Mouse (Mus musculus) MEL (cell line): ENCODE results near the gene Esp22. TPM values are rescaled to one million over a fixed set of nuclear protein-coding genes. Genes with fewer than 3 reads are reported as not detected.
"Not testable (repeated sequence)": the region's sequence is repeated elsewhere in the genome, so short reads cannot be mapped to it uniquely, and the experiment has no call there.

Experiments
- DNase-seq: peaks from one replicate; pipeline ENCODE4 v3.0.0; 2011; ENCODE audit warnings: low read depth, low spot score
- H3K27ac ChIP-seq: 2 replicates; pipeline ENCODE4 v1.5.1; 2012; ENCODE audit warnings: low read depth, mild to moderate bottlenecking, control low read depth, low read length, moderate library complexity; ENCODE audit not compliant: control insufficient read depth
- H3K27me3 ChIP-seq, 2 experiments: fragments of 150-350 bp in 1 of 2; sonication (generic) in 1 of 2; 2 replicates each; pipeline ENCODE4 v1.6.1; 2012; ENCODE audit warnings: low read length in 2 of 2, mild to moderate bottlenecking in 2 of 2, improper control_type of control experiment in 1 of 2, moderate library complexity in 1 of 2; ENCODE audit not compliant: insufficient read depth in 2 of 2, control insufficient read depth in 1 of 2
- H3K36me3 ChIP-seq, 2 experiments: 2 replicates each; pipeline ENCODE4 v1.6.1; 2012 to 2014; ENCODE audit warnings: low read length in 2 of 2, improper control_type of control experiment in 1 of 2, inconsistent platforms in 1 of 2, mild to moderate bottlenecking in 1 of 2; ENCODE audit not compliant: insufficient read depth in 2 of 2, control insufficient read depth in 1 of 2
- H3K4me1 ChIP-seq, 2 experiments: fragments of 150-350 bp in 1 of 2; sonication (generic) in 1 of 2; 2 replicates each; pipeline ENCODE4 v1.6.1; 2012; ENCODE audit warnings: low read length in 2 of 2, improper control_type of control experiment in 1 of 2, mild to moderate bottlenecking in 1 of 2; ENCODE audit not compliant: insufficient read depth in 2 of 2, control insufficient read depth in 1 of 2
- H3K4me3 ChIP-seq, 2 experiments: fragments of 150-350 bp in 1 of 2; sonication (generic) in 1 of 2; 2 replicates each; pipeline ENCODE4 v1.5.1; 2012; ENCODE audit warnings: low read depth in 2 of 2, low read length in 2 of 2, mild to moderate bottlenecking in 2 of 2, moderate library complexity in 2 of 2, control low read depth in 1 of 2, improper control_type of control experiment in 1 of 2; ENCODE audit not compliant: control insufficient read depth in 1 of 2, insufficient read depth in 1 of 2
- H3K79me2 ChIP-seq: 2 replicates; pipeline ENCODE4 v1.6.1; 2012; ENCODE audit warnings: mild to moderate bottlenecking, low read length, moderate library complexity; ENCODE audit not compliant: control insufficient read depth, poor library complexity, insufficient read depth
- H3K9ac ChIP-seq: 2 replicates; pipeline ENCODE4 v1.6.1; 2012; ENCODE audit warnings: low read depth, mild to moderate bottlenecking, control low read depth, low read length, moderate library complexity; ENCODE audit not compliant: control insufficient read depth, poor library complexity, severe bottlenecking
- H3K9me3 ChIP-seq: fragments of 150-350 bp; sonication (generic); replicated peaks from 2 replicates; pipeline ENCODE4 v1.6.1; 2012; ENCODE audit warnings: mild to moderate bottlenecking, low read length, improper control_type of control experiment, moderate library complexity; ENCODE audit not compliant: insufficient read depth
- BHLHE40 ChIP-seq: IDR thresholded peaks from 2 replicates; pipeline ENCODE4 v1.6.1; 2012; ENCODE audit warnings: low read depth, mild to moderate bottlenecking, inconsistent platforms, low read length, improper control_type of control experiment, borderline replicate concordance
- E2F4 ChIP-seq: IDR thresholded peaks from 2 replicates; pipeline ENCODE4 v1.6.1; 2011; ENCODE audit warnings: low read depth, low read length, improper control_type of control experiment, borderline replicate concordance
- EP300 ChIP-seq, 2 experiments: IDR thresholded peaks; 2 replicates each; pipeline ENCODE4 v1.6.1; 2011; ENCODE audit warnings: improper control_type of control experiment in 2 of 2, low read length in 2 of 2, low read depth in 1 of 2, mild to moderate bottlenecking in 1 of 2
- MEF2A ChIP-seq: IDR thresholded peaks from 2 replicates; pipeline ENCODE4 v1.6.1; 2014; ENCODE audit warnings: low read depth, mild to moderate bottlenecking, inconsistent platforms, low read length, improper control_type of control experiment; ENCODE audit not compliant: poor library complexity, insufficient replicate concordance, severe bottlenecking; ENCODE audit errors: extremely low read depth
- MXI1 ChIP-seq: IDR thresholded peaks from 2 replicates; pipeline ENCODE4 v1.6.1; 2011; ENCODE audit warnings: mild to moderate bottlenecking, low read depth, low read length, improper control_type of control experiment
- POLR2A ChIP-seq, 2 experiments: IDR thresholded peaks; 2 replicates each; pipeline ENCODE4 v1.6.1; 2011 to 2012; ENCODE audit warnings: low read length in 2 of 2, mild to moderate bottlenecking in 2 of 2, control low read depth in 1 of 2, improper control_type of control experiment in 1 of 2, low read depth in 1 of 2, moderate library complexity in 1 of 2; ENCODE audit not compliant: control insufficient read depth in 1 of 2, insufficient read depth in 1 of 2, poor library complexity in 1 of 2
- RAD21 ChIP-seq: IDR thresholded peaks from 2 replicates; pipeline ENCODE4 v1.6.1; 2011; ENCODE audit warnings: mild to moderate bottlenecking, low read depth, low read length, improper control_type of control experiment
- SIN3A ChIP-seq: IDR thresholded peaks from 2 replicates; pipeline ENCODE4 v1.6.1; 2012; ENCODE audit warnings: low read length, improper control_type of control experiment, inconsistent platforms
- ZC3H11A ChIP-seq: IDR thresholded peaks from 2 replicates; pipeline ENCODE4 v1.6.1; 2012; ENCODE audit warnings: low read depth, mild to moderate bottlenecking, inconsistent platforms, low read length, improper control_type of control experiment
- polyA plus RNA-seq, 2 experiments: library from polyadenylated mRNA; stranded (reverse) in 1 of 2; unstranded in 1 of 2; fragments of >175 nt in 1 of 2; fragments of >200 nt in 1 of 2; gene quantifications; 2 replicates each; pipeline versions ENCODE4 v1.2.1 to v1.2.4; 2012; ENCODE audit warnings: low replicate concordance in 2 of 2, low read depth in 1 of 2; ENCODE audit not compliant: insufficient read length in 2 of 2, insufficient read depth in 1 of 2, missing spikeins in 1 of 2
- total RNA-seq: library from RNA; depleted of rRNA; stranded (reverse); fragments of 300-350 nt; gene quantifications from 2 replicates; pipeline ENCODE4 v1.2.3, GENCODE M21; 2012; rRNA removed

Esp22 gene
- total and polyA plus RNA-seq, 3 experiments = not detected

- TF ChIP-seq BHLHE40 = no peak
- no peak for TF ChIP-seq RAD21
- TF ChIP-seq E2F4 = no peak
- TF ChIP-seq MEF2A = no peak
- TF ChIP-seq ZC3H11A = no peak
- TF ChIP-seq SIN3A = no peak
- no peak for TF ChIP-seq EP300 (IDR thresholded peaks at IDR 0.05; ENCODE audit: low read depth in 1 of 2, low read length in 2 of 2)
- no peak for TF ChIP-seq POLR2A (IDR thresholded peaks at IDR 0.05; ENCODE audit: control insufficient read depth in 1 of 2, insufficient read depth in 1 of 2, low read depth in 1 of 2, low read length in 2 of 2, poor library complexity in 1 of 2)
- Histone ChIP-seq H3K4me1 (no peaks in the 10 kb centered on the region), H3K27me3 (no peaks in the 10 kb centered on the region), H3K9me3 (no peaks in the 10 kb centered on the region), H3K27ac (no peak within 1 kb of the TSS), H3K36me3 (no peaks in the 10 kb centered on the region), H3K9ac (no peak within 1 kb of the TSS), H3K79me2 (no peaks in the 10 kb centered on the region), H3K4me3 (no peak within 1 kb of the TSS)
- no peak for DNase-seq
These were observed 18.2 kb upstream of the Esp22 start, which contains the start of gene Esp23 for GRCm38 (mm10) chr17:39076937-39077336. Gene Esp23 (minus strand): TSS chr17:39077037.

DNA sequence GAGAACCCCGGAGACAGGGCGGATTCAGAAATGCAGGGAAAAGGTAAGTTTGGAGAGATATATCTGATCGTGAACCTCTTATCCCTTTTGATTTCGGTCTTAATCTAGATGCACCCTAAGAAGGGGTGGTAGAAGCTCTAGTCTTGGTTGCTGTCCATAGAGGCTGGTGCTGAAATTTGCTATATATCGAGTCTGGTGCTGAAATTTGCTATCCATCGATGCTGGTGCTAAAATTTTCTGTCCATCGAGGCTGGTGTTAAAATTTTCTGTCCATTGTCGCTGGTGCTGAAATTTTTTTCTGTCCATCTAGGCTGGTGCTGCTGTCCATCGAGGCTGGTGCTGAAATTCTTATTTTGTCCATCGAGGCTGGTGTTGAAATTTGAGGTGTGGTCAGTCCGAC lies 12.0 kb downstream of the Esp22 start:
- H3K79me2 ChIP-seq, H3K9me3 ChIP-seq, H3K36me3 ChIP-seq, H3K4me1 ChIP-seq, H3K9ac ChIP-seq, H3K4me3 ChIP-seq, H3K27ac ChIP-seq, H3K27me3 ChIP-seq: not testable (repeated sequence)
- TF ChIP-seq SIN3A (peak; percentile 89), MXI1 (peak; percentile 50; the same call in 1 of the 2 replicates)
- DNase-seq = peak; percentile 72

GRCm38 (mm10) chr17:39129156-39129555 lies 34.0 kb downstream of the Esp22 start:
- H3K27ac ChIP-seq, H3K36me3 ChIP-seq, H3K79me2 ChIP-seq, H3K9ac ChIP-seq, H3K4me1 ChIP-seq, H3K27me3 ChIP-seq, H3K9me3 ChIP-seq, H3K4me3 ChIP-seq: not testable (repeated sequence)
- peak; percentile 81 for TF ChIP-seq SIN3A
- DNase-seq = peak; percentile 38

Other genes starting within 250 kb of the Esp22 start
- not detected in 2 replicates for gene Esp24, start 58.6 kb upstream of the Esp22 start, total RNA-seq
- not detected for gene Esp24, start 58.6 kb upstream of the Esp22 start, polyA plus RNA-seq
- not detected in 2 replicates for gene Gm21903, start 52.0 kb upstream of the Esp22 start, total RNA-seq
- not detected for gene Gm21903, start 52.0 kb upstream of the Esp22 start, polyA plus RNA-seq
- gene Esp23, start 18.3 kb upstream of the Esp22 start, total RNA-seq = not detected in 2 replicates
- gene Esp23, start 18.3 kb upstream of the Esp22 start, polyA plus RNA-seq = not detected